Mouse (Mus musculus) embryonic facial prominence, embryonic 11.5 days (tissue): Measurements from ENCODE around the gene Auts2. TPM values are rescaled to one million over a fixed set of nuclear protein-coding genes. Genes with fewer than 3 reads are reported as not detected.
A peak's percentile ranks its signal among the peaks of the same experiment; 100 is the strongest.

ENCODE experiments used
- ATAC-seq: fragments of 200-750 bp; cut with Nextera tagmentation; replicated peaks from 2 replicates; pipeline ENCODE4 v1.8.0; 2017; ENCODE audit warnings: low read depth; ENCODE audit not compliant: insufficient number of reproducible peaks, low FRiP score, low TSS enrichment
- DNase-seq: peaks from one replicate; pipeline ENCODE4 v3.0.0-alpha.2; 2015; ENCODE audit warnings: low spot score
- H3K27ac ChIP-seq: fragments of 300-500 bp; sonication (generic); replicated peaks from 2 replicates; pipeline ENCODE4 v1.5.1; 2014; ENCODE audit warnings: mild to moderate bottlenecking, low read depth, low read length, control low read depth
- H3K27me3 ChIP-seq: fragments of 300-500 bp; sonication (generic); 2 replicates; pipeline ENCODE4 v1.6.1; 2014; ENCODE audit warnings: mild to moderate bottlenecking, low read length, moderate library complexity, mixed read lengths; ENCODE audit not compliant: control insufficient read depth, insufficient read depth
- H3K36me3 ChIP-seq: fragments of 300-500 bp; sonication (generic); replicated peaks from 2 replicates; pipeline ENCODE4 v1.6.1; 2014; ENCODE audit warnings: low read depth, mild to moderate bottlenecking, low read length, moderate library complexity, mixed read lengths; ENCODE audit not compliant: control insufficient read depth, insufficient read depth
- H3K4me1 ChIP-seq: fragments of 300-500 bp; sonication (generic); 2 replicates; pipeline ENCODE4 v1.6.1; 2014; ENCODE audit warnings: low read length, mixed read lengths; ENCODE audit not compliant: control insufficient read depth, insufficient read depth
- H3K4me2 ChIP-seq: fragments of 300-500 bp; sonication (generic); 2 replicates; pipeline ENCODE4 v1.6.1; 2014; ENCODE audit warnings: low read depth, mild to moderate bottlenecking, control low read depth, low read length, moderate library complexity
- H3K4me3 ChIP-seq: fragments of 300-500 bp; sonication (generic); 2 replicates; pipeline ENCODE4 v1.5.1; 2014; ENCODE audit warnings: low read depth, low read length, control low read depth
- H3K9ac ChIP-seq: fragments of 300-500 bp; sonication (generic); replicated peaks from 2 replicates; pipeline ENCODE4 v1.6.1; 2014; ENCODE audit warnings: mild to moderate bottlenecking, control low read depth, low read length
- H3K9me3 ChIP-seq: fragments of 300-500 bp; sonication (generic); replicated peaks from 2 replicates; pipeline ENCODE4 v1.6.1; 2016; ENCODE audit warnings: mild to moderate bottlenecking, low read length, inconsistent platforms, mixed read lengths; ENCODE audit not compliant: control insufficient read depth
- WGBS: fragments of 180-500 bp; shearing (Covaris S2); extraction: QIAGEN DNeasy Blood & Tissue Kit; methylation state at CpG from one replicate; pipeline ENCODE4 v1.1.7; 2014; 5-methylcytosine and 5-hydroxymethylcytosine counted together
- polyA plus RNA-seq: library from polyadenylated mRNA; unstranded; fragments of >200 nt; fragmentation: Nextera tagmentation; extraction: Ambion mirVana; gene quantifications from 2 replicates; pipeline ENCODE4 v1.2.1, GENCODE M21; 2014

The Auts2 gene
- polyA plus RNA-seq, 1 experiment from 2014 or later: 30.5 TPM

DNA sequence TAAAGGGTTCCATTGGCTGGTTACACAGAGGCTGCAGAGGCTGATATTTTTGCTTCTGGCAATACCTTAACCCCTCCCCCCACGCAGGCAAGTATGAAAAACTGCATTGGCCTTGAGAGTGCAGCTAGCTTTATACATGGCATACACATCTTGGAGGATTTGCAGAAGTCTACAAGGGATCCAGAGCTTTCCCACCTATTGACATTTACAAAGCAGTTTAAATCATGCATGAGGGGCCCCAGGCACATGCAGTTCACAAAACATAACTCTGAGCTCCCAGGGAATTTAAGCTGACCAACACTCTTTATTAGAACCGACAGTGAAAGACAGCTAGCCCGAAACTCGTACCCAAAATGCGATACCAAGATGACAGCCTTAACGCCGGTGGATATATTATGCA lies 888.9 kb downstream of the Auts2 start:
- WGBS: 50% methylated on average over 7 of the region's 7 CpGs
- no peak overlapping the region for H3K4me3 ChIP-seq
- no peaks in the 10 kb centered on the region for H3K36me3 ChIP-seq
- no peak overlapping the region for H3K27ac ChIP-seq
- ATAC-seq (no peak), DNase-seq (peak; percentile 30)
- no peaks in the 10 kb centered on the region for H3K27me3 ChIP-seq
- H3K9me3 ChIP-seq: no peaks in the 10 kb centered on the region
- H3K4me2 ChIP-seq: no peak overlapping the region
- H3K4me1 ChIP-seq: no peaks in the 10 kb centered on the region
- no peak overlapping the region for H3K9ac ChIP-seq

DNA sequence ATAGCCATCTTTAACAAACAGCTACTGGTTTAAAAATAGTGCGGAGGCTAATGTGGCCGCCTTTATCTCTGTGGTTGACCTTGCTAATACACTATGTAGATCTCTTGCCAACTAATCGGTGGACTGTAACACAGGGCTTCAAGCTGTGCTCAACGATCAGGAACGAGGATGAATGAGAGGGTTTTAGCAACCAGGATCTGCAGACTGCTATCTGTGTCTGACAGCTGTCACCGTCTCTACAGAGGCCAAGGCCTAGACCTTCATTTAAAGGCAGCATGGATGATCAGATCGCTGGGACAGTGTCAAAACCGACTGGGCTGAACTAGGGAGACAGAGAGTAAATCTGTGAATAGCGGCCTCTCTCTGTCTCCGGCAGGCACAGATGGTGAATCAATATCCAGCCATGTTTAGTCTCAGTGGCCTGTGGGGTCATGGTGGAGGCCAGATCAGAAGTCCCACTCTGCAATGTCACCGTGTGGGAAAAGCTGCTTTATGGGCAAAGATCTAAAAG lies 892.7 kb downstream of the Auts2 start:
- Histone ChIP-seq H3K4me2 (no peak overlapping the region), H3K36me3 (no peaks in the 10 kb centered on the region), H3K4me1 (peaks cover 4% of the 10 kb centered on the region; the same call in 1 of the 2 replicates), H3K9me3 (no peaks in the 10 kb centered on the region), H3K9ac (no peak overlapping the region), H3K27me3 (no peaks in the 10 kb centered on the region), H3K27ac (no peak overlapping the region), H3K4me3 (no peak overlapping the region)
- DNase-seq (no peak), ATAC-seq (no peak)
- WGBS: 66% methylated on average over 11 of the region's 11 CpGs

DNA sequence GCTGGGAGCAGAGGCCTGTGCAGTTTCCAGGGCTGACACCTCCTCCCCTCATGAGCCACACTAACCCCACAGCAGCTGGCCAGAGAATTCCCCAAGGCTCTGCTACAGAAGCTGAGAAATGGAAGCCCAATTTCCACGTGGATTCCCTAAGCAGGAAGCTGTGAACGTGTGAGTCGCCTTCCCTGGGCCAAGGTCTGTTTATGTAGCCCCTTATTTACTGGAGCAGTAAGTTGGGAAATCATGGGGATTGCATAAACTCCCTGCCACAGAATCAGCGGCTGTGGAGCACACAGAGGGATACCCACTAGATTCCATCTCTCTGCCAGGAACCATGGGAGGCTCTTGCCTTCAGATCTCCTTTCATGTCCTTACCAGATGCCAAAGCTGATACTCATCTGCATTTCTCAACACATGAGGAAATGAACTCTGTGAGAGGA lies 895.4 kb downstream of the Auts2 start:
- no peak overlapping the region for H3K4me3 ChIP-seq
- H3K27ac ChIP-seq: no peak overlapping the region; the same call in 1 of the 2 replicates
- H3K36me3 ChIP-seq: no peaks in the 10 kb centered on the region
- DNase-seq (peak; percentile 65), ATAC-seq (no peak)
- no peaks in the 10 kb centered on the region for H3K27me3 ChIP-seq
- H3K9me3 ChIP-seq: no peaks in the 10 kb centered on the region
- no peak overlapping the region for H3K9ac ChIP-seq
- whole genome bisulfite sequencing: 10% methylated on average over 4 of the region's 4 CpGs
- peaks cover 4% of the 10 kb centered on the region for H3K4me1 ChIP-seq
- no peak overlapping the region for H3K4me2 ChIP-seq

DNA sequence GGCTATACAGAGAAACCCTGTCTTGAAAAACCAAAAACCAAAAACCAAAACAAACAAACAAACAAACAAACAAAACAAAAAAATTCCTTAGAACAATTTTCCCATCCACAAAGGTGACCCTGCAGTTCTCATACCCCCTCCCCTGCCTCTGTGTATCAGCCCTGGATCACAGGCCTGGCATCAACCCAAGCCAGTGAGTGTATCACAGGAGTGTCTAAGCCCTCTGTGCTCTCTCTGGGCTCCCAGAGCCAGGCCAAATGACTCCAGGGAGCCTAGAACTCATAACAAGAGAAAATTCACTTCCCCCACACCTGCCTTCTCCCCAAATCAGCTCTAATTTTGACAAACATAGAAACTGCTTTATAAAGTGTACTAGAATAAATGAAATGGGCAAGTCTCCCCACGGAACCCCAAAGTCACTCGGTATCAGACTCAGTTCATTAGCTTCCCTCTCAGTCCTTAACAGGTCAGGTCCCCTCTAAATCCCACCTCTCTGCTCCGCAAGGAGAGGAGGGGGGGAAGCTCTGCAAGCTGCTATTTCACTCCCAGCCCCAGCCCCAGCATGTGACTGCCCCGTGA lies 896.0 kb downstream of the Auts2 start:
- Histone ChIP-seq H3K9ac (no peak overlapping the region), H3K4me1 (peaks cover 4% of the 10 kb centered on the region), H3K27me3 (no peaks in the 10 kb centered on the region), H3K36me3 (no peaks in the 10 kb centered on the region), H3K4me3 (no peak overlapping the region), H3K4me2 (no peak overlapping the region; the same call in 1 of the 2 replicates), H3K9me3 (no peaks in the 10 kb centered on the region), H3K27ac (no peak overlapping the region; the same call in 1 of the 2 replicates)
- WGBS: 44% methylated on average over 4 of the region's 4 CpGs
- no peak for DNase-seq
- no peak for ATAC-seq

DNA sequence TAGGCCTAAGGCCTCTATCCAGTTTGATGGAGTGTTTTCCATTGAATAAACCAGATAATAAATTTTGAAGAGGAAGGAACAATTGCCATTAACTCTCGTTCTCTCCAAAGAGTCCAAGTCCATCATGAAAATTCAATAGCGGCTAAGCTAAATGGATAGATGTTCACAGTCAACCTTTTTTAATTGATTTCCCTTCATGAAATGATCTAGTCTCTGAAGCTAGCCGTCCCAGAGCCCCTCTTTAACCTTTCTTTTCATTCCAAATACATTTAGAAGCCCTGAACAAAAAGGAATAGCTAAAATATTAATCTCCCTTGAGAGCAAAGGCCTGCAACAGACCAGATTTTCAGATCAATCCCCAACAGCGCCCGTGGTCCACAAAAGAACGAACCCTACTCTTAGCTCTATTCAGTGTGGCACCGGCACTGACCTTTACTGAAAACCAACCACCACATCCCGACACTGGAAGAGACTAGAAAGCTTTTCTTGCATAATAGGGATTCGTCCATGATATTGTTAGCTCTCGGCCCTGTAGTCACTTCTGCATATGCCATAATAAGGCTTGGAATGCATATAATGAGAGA lies 896.9 kb downstream of the Auts2 start:
- H3K36me3 ChIP-seq: no peaks in the 10 kb centered on the region
- ATAC-seq: no peak
- 70% methylated on average over 10 of the region's 10 CpGs for WGBS
- H3K27me3 ChIP-seq: no peaks in the 10 kb centered on the region
- H3K4me1 ChIP-seq: peaks cover 4% of the 10 kb centered on the region
- H3K9ac ChIP-seq: no peak overlapping the region
- peak; percentile 22 for DNase-seq
- no peak overlapping the region for H3K27ac ChIP-seq
- no peaks in the 10 kb centered on the region for H3K9me3 ChIP-seq
- no peak overlapping the region for H3K4me2 ChIP-seq
- H3K4me3 ChIP-seq: no peak overlapping the region

GRCm38 (mm10) chr5:131645341-131646191 lies 897.6 kb downstream of the Auts2 start:
- Histone ChIP-seq H3K36me3 (no peaks in the 10 kb centered on the region), H3K4me1 (peaks cover 4% of the 10 kb centered on the region), H3K4me2 (no peak overlapping the region), H3K27me3 (no peaks in the 10 kb centered on the region), H3K9me3 (no peaks in the 10 kb centered on the region), H3K4me3 (no peak overlapping the region), H3K9ac (no peak overlapping the region), H3K27ac (no peak overlapping the region)
- DNase-seq: peak; percentile 52
- WGBS: 19% methylated on average over 18 of the region's 18 CpGs
- peak; percentile 36; the same call in 1 of the 2 replicates for ATAC-seq

GRCm38 (mm10) chr5:131644331-131644730 lies 898.8 kb downstream of the Auts2 start:
- no peaks in the 10 kb centered on the region for H3K27me3 ChIP-seq
- no peaks in the 10 kb centered on the region for H3K9me3 ChIP-seq
- ATAC-seq: no peak
- peaks cover 4% of the 10 kb centered on the region for H3K4me1 ChIP-seq
- 82% methylated on average over 6 of the region's 6 CpGs for WGBS
- no peak overlapping the region for H3K4me2 ChIP-seq
- H3K9ac ChIP-seq: no peak overlapping the region
- no peak overlapping the region for H3K27ac ChIP-seq
- H3K36me3 ChIP-seq: no peaks in the 10 kb centered on the region
- no peak overlapping the region for H3K4me3 ChIP-seq
- DNase-seq: no peak
